Mouse (Mus musculus): ENCODE data around the gene Tln2. TPM values are rescaled to one million over a fixed set of nuclear protein-coding genes. Genes with fewer than 3 reads are reported as not detected.

Gene Tln2
- polyA plus RNA-seq, 1 experiment from 2014 or later = 40.7 TPM

GRCm38 (mm10) chr9:67539776-67540706, 19.5 kb downstream of the Tln2 start:
- 65% methylated on average over 17 of the region's 17 CpGs for WGBS
- peaks cover 44% of the 10 kb centered on the region for H3K4me1 ChIP-seq
- peak overlapping the region; percentile 11; the same call in 1 of the 2 replicates for H3K27ac ChIP-seq (replicated peaks)
- H3K4me3 ChIP-seq = no peak overlapping the region
- peak; percentile 20 for DNase-seq (ENCODE audit: low spot score)
- H3K9me3 ChIP-seq = no peaks in the 10 kb centered on the region
- no peaks in the 10 kb centered on the region for H3K27me3 ChIP-seq (replicated peaks; ENCODE audit: low read depth, poor library complexity, severe bottlenecking)
- H3K36me3 ChIP-seq (replicated peaks) = no peaks in the 10 kb centered on the region; the same call in 1 of the 2 replicates

DNA sequence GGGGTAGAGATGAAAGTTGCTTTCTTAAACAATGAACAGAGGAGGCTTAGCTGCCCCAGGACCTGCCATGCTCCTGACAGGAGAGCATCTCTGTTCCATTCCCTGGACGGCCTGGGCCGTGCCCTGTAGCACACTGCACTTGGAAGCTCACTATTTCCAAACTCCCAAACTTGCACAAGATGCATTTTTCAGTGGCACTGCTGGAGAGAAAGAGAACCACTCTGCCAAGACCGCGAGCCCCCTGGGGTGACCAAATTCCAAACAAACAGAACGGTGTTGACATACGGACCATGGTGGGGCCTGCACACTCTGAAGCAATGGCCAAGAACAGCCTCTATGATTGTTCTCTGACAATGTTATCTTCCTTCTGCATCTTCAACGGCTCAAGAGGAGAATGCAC, 25.1 kb downstream of the Tln2 start:
- WGBS = 72% methylated on average over 7 of the region's 7 CpGs
- no peak for DNase-seq (ENCODE audit: low spot score)
- Histone ChIP-seq H3K36me3 (replicated peaks) (no peaks in the 10 kb centered on the region; the same call in 1 of the 2 replicates), H3K9me3 (no peaks in the 10 kb centered on the region), H3K4me1 (peaks cover 34% of the 10 kb centered on the region), H3K27me3 (replicated peaks; ENCODE audit: low read depth, poor library complexity, severe bottlenecking) (no peaks in the 10 kb centered on the region), H3K27ac (replicated peaks) (0 out of 2 replicates have a peak overlapping the region, but pooled peaks have one; percentile 21), H3K4me3 (no peak overlapping the region)

DNA sequence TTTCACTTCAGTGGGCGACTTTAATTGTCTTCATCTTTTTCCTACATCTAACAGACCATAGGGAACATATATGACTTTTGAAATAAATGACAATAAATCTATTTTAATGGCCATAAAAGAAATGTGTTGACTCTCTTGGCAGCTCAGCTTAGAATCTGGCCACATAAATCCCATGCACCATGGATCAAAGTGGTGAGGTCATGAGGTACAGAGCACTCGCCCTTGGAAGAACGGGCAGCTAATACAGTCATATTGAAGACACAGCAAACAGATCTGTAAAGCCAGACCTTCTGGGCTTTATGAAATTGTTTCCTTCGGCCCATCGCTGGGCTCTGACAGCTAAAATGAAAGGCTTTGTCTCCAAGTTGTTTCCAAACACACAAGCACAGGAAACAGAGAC, 26.2 kb downstream of the Tln2 start:
- H3K4me1 ChIP-seq = peaks cover 36% of the 10 kb centered on the region
- no peaks in the 10 kb centered on the region; the same call in 1 of the 2 replicates for H3K36me3 ChIP-seq (replicated peaks)
- 86% methylated on average over 5 of the region's 5 CpGs for WGBS
- no peak for DNase-seq (ENCODE audit: low spot score)
- H3K4me3 ChIP-seq = no peak overlapping the region
- H3K27me3 ChIP-seq (replicated peaks; ENCODE audit: low read depth, poor library complexity, severe bottlenecking) = no peaks in the 10 kb centered on the region
- no peaks in the 10 kb centered on the region for H3K9me3 ChIP-seq
- no peak overlapping the region for H3K27ac ChIP-seq (replicated peaks)

GRCm38 (mm10) chr9:67532631-67533030, 26.9 kb downstream of the Tln2 start:
- WGBS = 79% methylated on average over 1 of the region's 1 CpGs
- DNase-seq (ENCODE audit: low spot score) = no peak
- H3K4me3 ChIP-seq = no peak overlapping the region
- H3K27ac ChIP-seq (replicated peaks) = no peak overlapping the region; the same call in 1 of the 2 replicates
- peaks cover 36% of the 10 kb centered on the region for H3K4me1 ChIP-seq
- H3K27me3 ChIP-seq (replicated peaks; ENCODE audit: low read depth, poor library complexity, severe bottlenecking) = no peaks in the 10 kb centered on the region
- no peaks in the 10 kb centered on the region for H3K9me3 ChIP-seq
- H3K36me3 ChIP-seq (replicated peaks) = no peaks in the 10 kb centered on the region; the same call in 1 of the 2 replicates

- H3K9me3 ChIP-seq = no peaks in the 10 kb centered on the region
- WGBS = 73% methylated on average over 5 of the region's 5 CpGs
- peaks cover 25% of the 10 kb centered on the region for H3K4me1 ChIP-seq
- H3K4me3 ChIP-seq = no peak overlapping the region
- DNase-seq (ENCODE audit: low spot score) = no peak
- no peak overlapping the region for H3K27ac ChIP-seq (replicated peaks)
- no peaks in the 10 kb centered on the region for H3K36me3 ChIP-seq (replicated peaks)
- H3K27me3 ChIP-seq (replicated peaks; ENCODE audit: low read depth, poor library complexity, severe bottlenecking) = no peaks in the 10 kb centered on the region
Measured at GRCm38 (mm10) chr9:67529600-67529999, 29.9 kb downstream of the Tln2 start.

DNA sequence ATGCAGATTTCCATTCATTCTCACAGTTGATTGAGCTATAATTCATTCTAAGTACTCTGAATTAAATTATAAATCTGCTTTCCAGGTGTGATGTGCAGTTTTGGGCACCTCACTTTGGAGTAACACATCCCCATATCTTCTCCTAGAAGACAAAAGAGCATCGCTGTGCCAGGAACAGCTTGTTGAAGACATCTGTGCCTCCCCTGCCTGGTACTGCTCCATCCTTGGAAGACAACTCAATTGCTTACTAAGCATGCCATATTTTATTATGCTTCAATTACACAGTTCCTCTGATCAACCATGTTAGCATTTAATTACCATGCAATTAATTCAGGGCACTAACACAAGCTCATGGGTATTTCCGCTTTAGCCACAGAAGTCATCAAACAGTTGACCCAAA, 31.8 kb downstream of the Tln2 start:
- 91% methylated on average over 2 of the region's 2 CpGs for WGBS

DNA sequence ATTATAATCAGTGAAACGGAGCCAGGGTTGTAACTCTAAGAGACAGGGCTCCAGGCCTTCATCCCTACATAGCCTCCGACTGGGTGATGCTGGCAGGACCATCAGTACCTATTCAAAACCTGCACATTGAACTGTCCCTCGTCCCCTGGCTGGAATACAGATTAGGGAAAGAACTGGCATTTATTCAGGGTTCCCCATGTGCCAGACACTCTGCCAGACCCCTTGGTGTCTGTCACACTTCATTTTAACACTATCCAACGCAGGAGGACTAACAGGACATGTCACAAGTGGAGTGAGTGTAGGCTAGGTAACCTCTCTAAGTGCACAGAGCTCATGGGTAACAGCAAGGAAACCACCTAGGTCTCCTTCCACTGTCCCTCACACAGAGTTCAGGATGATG, 37.8 kb downstream of the Tln2 start:
- Histone ChIP-seq H3K9me3 (no peaks in the 10 kb centered on the region), H3K27me3 (replicated peaks; ENCODE audit: low read depth, poor library complexity, severe bottlenecking) (no peaks in the 10 kb centered on the region), H3K4me1 (peaks cover 25% of the 10 kb centered on the region), H3K36me3 (replicated peaks) (no peaks in the 10 kb centered on the region), H3K4me3 (no peak overlapping the region), H3K27ac (replicated peaks) (no peak overlapping the region)
- no peak for DNase-seq (ENCODE audit: low spot score)
- WGBS = 84% methylated on average over 4 of the region's 4 CpGs

More for the DNA sequence above, 31.8 kb downstream of the Tln2 start:
- no peaks in the 10 kb centered on the region for H3K36me3 ChIP-seq (replicated peaks)
- no peaks in the 10 kb centered on the region for H3K9me3 ChIP-seq
- H3K4me3 ChIP-seq = no peak overlapping the region
- no peak overlapping the region for H3K27ac ChIP-seq (replicated peaks)
- peaks cover 14% of the 10 kb centered on the region for H3K4me1 ChIP-seq
- DNase-seq (ENCODE audit: low spot score) = no peak
- no peaks in the 10 kb centered on the region for H3K27me3 ChIP-seq (replicated peaks; ENCODE audit: low read depth, poor library complexity, severe bottlenecking)

- no peaks in the 10 kb centered on the region for H3K27me3 ChIP-seq (replicated peaks; ENCODE audit: low read depth, poor library complexity, severe bottlenecking)
- H3K4me1 ChIP-seq = peaks cover 30% of the 10 kb centered on the region
- WGBS = 46% methylated on average over 3 of the region's 3 CpGs
- peaks cover 9% of the 10 kb centered on the region for H3K36me3 ChIP-seq (replicated peaks)
- H3K9me3 ChIP-seq = no peaks in the 10 kb centered on the region
- H3K27ac ChIP-seq (replicated peaks) = no peak overlapping the region
- no peak overlapping the region for H3K4me3 ChIP-seq
- DNase-seq (ENCODE audit: low spot score) = peak; percentile 28
Measured at GRCm38 (mm10) chr9:67509510-67509909, 50.0 kb downstream of the Tln2 start.

DNA sequence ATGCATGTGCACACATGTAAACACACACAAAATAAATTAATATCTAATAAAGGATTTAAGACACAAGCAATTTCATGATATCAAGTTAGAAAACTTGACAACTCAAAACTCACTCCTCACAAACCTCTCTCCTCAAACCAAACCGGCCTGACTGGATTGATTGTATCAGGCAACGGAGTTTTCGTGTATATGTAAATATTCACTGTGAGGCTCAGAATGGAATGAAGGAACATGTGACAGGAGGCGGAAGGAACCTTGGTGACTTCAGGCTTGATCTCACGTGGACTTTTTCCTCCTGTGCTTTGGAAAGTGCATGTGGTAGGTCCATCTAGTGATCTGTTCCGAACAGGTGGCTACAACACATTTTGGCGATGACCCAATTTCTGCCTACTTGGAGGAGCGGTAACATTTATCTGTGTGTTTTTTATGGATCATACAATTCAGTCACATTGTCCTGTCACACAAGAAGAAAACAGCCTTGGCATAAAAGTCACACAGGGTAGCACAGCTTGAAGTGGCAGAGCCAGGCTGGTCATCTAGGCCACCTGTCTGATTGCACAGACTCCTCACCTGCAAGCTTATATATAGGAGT, 54.7 kb downstream of the Tln2 start:
- Histone ChIP-seq H3K9me3 (no peaks in the 10 kb centered on the region), H3K4me1 (peaks cover 12% of the 10 kb centered on the region), H3K27ac (replicated peaks) (no peak overlapping the region), H3K4me3 (no peak overlapping the region), H3K36me3 (replicated peaks) (no peaks in the 10 kb centered on the region), H3K27me3 (replicated peaks; ENCODE audit: low read depth, poor library complexity, severe bottlenecking) (no peaks in the 10 kb centered on the region)
- DNase-seq (ENCODE audit: low spot score) = no peak
- 90% methylated on average over 8 of the region's 8 CpGs for WGBS

DNA sequence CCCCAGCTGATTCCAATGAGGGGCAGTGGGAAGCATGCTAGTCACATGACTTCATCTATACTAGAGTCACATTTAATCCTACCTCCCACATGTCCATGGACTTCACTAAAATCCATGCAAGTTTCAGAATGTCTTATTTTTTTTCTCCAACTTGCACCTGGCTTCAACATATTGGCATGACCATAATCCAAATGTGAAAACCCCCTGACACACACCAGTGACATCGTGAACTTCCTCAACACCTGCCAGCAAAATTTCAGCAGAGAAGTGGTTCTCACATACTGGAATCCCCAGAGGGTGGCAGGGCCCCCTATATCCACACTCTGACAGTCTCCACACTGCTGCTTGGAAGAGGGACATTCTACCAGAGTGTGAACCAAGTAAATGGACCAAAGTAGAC, 57.7 kb downstream of the Tln2 start:
- no peak overlapping the region for H3K27ac ChIP-seq (replicated peaks)
- no peaks in the 10 kb centered on the region for H3K27me3 ChIP-seq (replicated peaks; ENCODE audit: low read depth, poor library complexity, severe bottlenecking)
- H3K4me3 ChIP-seq = no peak overlapping the region
- no peaks in the 10 kb centered on the region for H3K36me3 ChIP-seq (replicated peaks)
- H3K9me3 ChIP-seq = no peaks in the 10 kb centered on the region
- WGBS = 92% methylated on average over 1 of the region's 1 CpGs
- no peak for DNase-seq (ENCODE audit: low spot score)
- H3K4me1 ChIP-seq = peaks cover 5% of the 10 kb centered on the region; the same call in 1 of the 2 replicates

GRCm38 (mm10) chr9:67496368-67496767, 63.1 kb downstream of the Tln2 start:
- H3K9me3 ChIP-seq = no peaks in the 10 kb centered on the region
- 79% methylated on average over 2 of the region's 2 CpGs for WGBS
- no peak for DNase-seq (ENCODE audit: low spot score)
- H3K4me1 ChIP-seq = peaks cover 13% of the 10 kb centered on the region; the same call in 1 of the 2 replicates
- H3K36me3 ChIP-seq (replicated peaks) = no peaks in the 10 kb centered on the region
- no peaks in the 10 kb centered on the region for H3K27me3 ChIP-seq (replicated peaks; ENCODE audit: low read depth, poor library complexity, severe bottlenecking)
- no peak overlapping the region for H3K4me3 ChIP-seq
- H3K27ac ChIP-seq (replicated peaks) = no peak overlapping the region

- DNase-seq (ENCODE audit: low spot score) = no peak
- WGBS = 71% methylated on average over 3 of the region's 3 CpGs
- Histone ChIP-seq H3K36me3 (replicated peaks) (no peaks in the 10 kb centered on the region), H3K27ac (replicated peaks) (no peak overlapping the region), H3K4me3 (no peak overlapping the region), H3K27me3 (replicated peaks; ENCODE audit: low read depth, poor library complexity, severe bottlenecking) (no peaks in the 10 kb centered on the region), H3K9me3 (no peaks in the 10 kb centered on the region), H3K4me1 (peaks cover 13% of the 10 kb centered on the region; the same call in 1 of the 2 replicates)
Measured at GRCm38 (mm10) chr9:67495350-67495749, 64.2 kb downstream of the Tln2 start.

Measured in embryonic facial prominence, embryonic 10.5 days (tissue).